Mouse (Mus musculus) stomach, embryonic 15.5 days (tissue): ENCODE measurements around the gene Spns2. TPM values are rescaled to one million over a fixed set of nuclear protein-coding genes. Genes with fewer than 3 reads are reported as not detected.
A peak's percentile ranks its signal among the peaks of the same experiment; 100 is the strongest.

Experiments
- ATAC-seq: fragments of 200-750 bp; cut with Nextera tagmentation; 2 replicates; pipeline ENCODE4 v1.8.0; 2017; ENCODE audit warnings: low read depth, moderate number of reproducible peaks, moderate TSS enrichment; ENCODE audit not compliant: insufficient read depth, low FRiP score
- H3K27ac ChIP-seq: fragments of 300-500 bp; sonication (generic); 2 replicates; pipeline ENCODE4 v1.5.1; 2015; ENCODE audit warnings: mild to moderate bottlenecking, inconsistent platforms
- H3K27me3 ChIP-seq: fragments of 300-500 bp; sonication (generic); replicated peaks from 2 replicates; pipeline ENCODE4 v1.6.1; 2015; ENCODE audit warnings: inconsistent platforms
- H3K36me3 ChIP-seq: fragments of 300-500 bp; sonication (generic); 2 replicates; pipeline ENCODE4 v1.6.1; 2015; ENCODE audit warnings: inconsistent platforms
- H3K4me1 ChIP-seq: fragments of 300-500 bp; sonication (generic); 2 replicates; pipeline ENCODE4 v1.6.1; 2015; ENCODE audit warnings: inconsistent platforms
- H3K4me2 ChIP-seq: fragments of 300-500 bp; sonication (generic); 2 replicates; pipeline ENCODE4 v1.6.1; 2015; ENCODE audit warnings: mild to moderate bottlenecking, inconsistent platforms
- H3K4me3 ChIP-seq: fragments of 300-500 bp; sonication (generic); replicated peaks from 2 replicates; pipeline ENCODE4 v1.5.1; 2015; ENCODE audit warnings: inconsistent platforms
- H3K9ac ChIP-seq: fragments of 300-500 bp; sonication (generic); 2 replicates; pipeline ENCODE4 v1.6.1; 2015; ENCODE audit warnings: inconsistent platforms
- H3K9me3 ChIP-seq: fragments of 300-500 bp; sonication (generic); 2 replicates; pipeline ENCODE4 v1.6.1; 2016; ENCODE audit warnings: inconsistent platforms
- whole genome bisulfite sequencing: fragments of 180-500 bp; shearing (Covaris S2); methylation state at CpG from one replicate; pipeline ENCODE4 v1.1.7; 2015; 5-methylcytosine and 5-hydroxymethylcytosine counted together
- polyA plus RNA-seq: library from polyadenylated mRNA; unstranded; fragments of >200 nt; fragmentation: Nextera tagmentation; extraction: Ambion mirVana; gene quantifications from 2 replicates; pipeline ENCODE4 v1.2.1, GENCODE M21; 2015

The Spns2 gene
- polyA plus RNA-seq, 1 experiment from 2014 or later: 6.0 TPM

GRCm38 (mm10) chr11:72481952-72482351 is 7.8 kb downstream of the Spns2 start:
- no peak overlapping the region for H3K4me2 ChIP-seq
- H3K9ac ChIP-seq: no peak overlapping the region
- no peak overlapping the region for H3K27ac ChIP-seq
- ATAC-seq: no peak
- no peak overlapping the region for H3K4me3 ChIP-seq
- WGBS: 78% methylated on average over 4 of the region's 4 CpGs
- no peaks in the 10 kb centered on the region for H3K36me3 ChIP-seq
- H3K27me3 ChIP-seq: no peaks in the 10 kb centered on the region
- peaks cover 12% of the 10 kb centered on the region for H3K4me1 ChIP-seq
- no peaks in the 10 kb centered on the region for H3K9me3 ChIP-seq

- 66% methylated on average over 5 of the region's 5 CpGs for WGBS
- no peak overlapping the region for H3K4me2 ChIP-seq
- no peak overlapping the region for H3K27ac ChIP-seq
- no peaks in the 10 kb centered on the region for H3K27me3 ChIP-seq
- no peak overlapping the region for H3K9ac ChIP-seq
- H3K4me3 ChIP-seq: no peak overlapping the region
- H3K36me3 ChIP-seq: no peaks in the 10 kb centered on the region
- ATAC-seq: no peak
- H3K4me1 ChIP-seq: peaks cover 15% of the 10 kb centered on the region
- no peaks in the 10 kb centered on the region for H3K9me3 ChIP-seq
These were observed 8.4 kb downstream of the Spns2 start for GRCm38 (mm10) chr11:72481313-72481712.

GRCm38 (mm10) chr11:72479499-72479898 is 10.2 kb downstream of the Spns2 start:
- peaks cover 25% of the 10 kb centered on the region for H3K4me1 ChIP-seq
- no peak for ATAC-seq
- H3K4me2 ChIP-seq: no peak overlapping the region
- H3K36me3 ChIP-seq: no peaks in the 10 kb centered on the region
- no peaks in the 10 kb centered on the region for H3K27me3 ChIP-seq
- no peak overlapping the region for H3K4me3 ChIP-seq
- H3K9ac ChIP-seq: no peak overlapping the region
- H3K27ac ChIP-seq: no peak overlapping the region
- no peaks in the 10 kb centered on the region for H3K9me3 ChIP-seq
- 82% methylated on average over 2 of the region's 2 CpGs for WGBS

- Histone ChIP-seq H3K4me3 (no peak overlapping the region), H3K4me1 (peaks cover 35% of the 10 kb centered on the region), H3K27ac (peak overlapping the region; percentile 31; the same call in 1 of the 2 replicates), H3K27me3 (no peaks in the 10 kb centered on the region), H3K9me3 (no peaks in the 10 kb centered on the region), H3K36me3 (no peaks in the 10 kb centered on the region), H3K4me2 (no peak overlapping the region), H3K9ac (no peak overlapping the region)
- ATAC-seq: no peak
- WGBS: 80% methylated on average over 6 of the region's 6 CpGs
These were observed 11.5 kb downstream of the Spns2 start for GRCm38 (mm10) chr11:72478228-72478627.

GRCm38 (mm10) chr11:72477653-72478052 is 12.1 kb downstream of the Spns2 start:
- peaks cover 35% of the 10 kb centered on the region for H3K4me1 ChIP-seq
- ATAC-seq: no peak
- H3K27ac ChIP-seq: peak overlapping the region; percentile 31; the same call in 1 of the 2 replicates
- H3K36me3 ChIP-seq: no peaks in the 10 kb centered on the region
- H3K4me2 ChIP-seq: no peak overlapping the region
- no peak overlapping the region for H3K4me3 ChIP-seq
- H3K9ac ChIP-seq: no peak overlapping the region
- no peaks in the 10 kb centered on the region for H3K27me3 ChIP-seq
- WGBS: 70% methylated on average over 1 of the region's 1 CpGs
- H3K9me3 ChIP-seq: no peaks in the 10 kb centered on the region

- peak overlapping the region; percentile 31; the same call in 1 of the 2 replicates for H3K27ac ChIP-seq
- no peaks in the 10 kb centered on the region for H3K27me3 ChIP-seq
- H3K4me1 ChIP-seq: peaks cover 35% of the 10 kb centered on the region
- no peak for ATAC-seq
- H3K9ac ChIP-seq: no peak overlapping the region
- no peaks in the 10 kb centered on the region for H3K36me3 ChIP-seq
- H3K9me3 ChIP-seq: no peaks in the 10 kb centered on the region
- H3K4me3 ChIP-seq: no peak overlapping the region
- no peak overlapping the region for H3K4me2 ChIP-seq
- 33% methylated on average over 5 of the region's 5 CpGs for WGBS
These were observed 12.5 kb downstream of the Spns2 start for GRCm38 (mm10) chr11:72477182-72477581.

- Histone ChIP-seq H3K9ac (no peak overlapping the region), H3K4me2 (no peak overlapping the region), H3K4me3 (no peak overlapping the region), H3K4me1 (peaks cover 35% of the 10 kb centered on the region), H3K27ac (0 out of 2 replicates have a peak overlapping the region, but pooled peaks have one; percentile 21), H3K36me3 (no peaks in the 10 kb centered on the region), H3K9me3 (no peaks in the 10 kb centered on the region), H3K27me3 (no peaks in the 10 kb centered on the region)
- no peak for ATAC-seq
- 71% methylated on average over 7 of the region's 7 CpGs for WGBS
These were observed 13.6 kb downstream of the Spns2 start for GRCm38 (mm10) chr11:72476074-72476625.

GRCm38 (mm10) chr11:72475408-72475807 is 14.3 kb downstream of the Spns2 start:
- H3K4me1 ChIP-seq: peaks cover 36% of the 10 kb centered on the region
- H3K36me3 ChIP-seq: no peaks in the 10 kb centered on the region
- WGBS: 69% methylated on average over 7 of the region's 7 CpGs
- H3K27me3 ChIP-seq: no peaks in the 10 kb centered on the region
- H3K9ac ChIP-seq: no peak overlapping the region
- H3K4me3 ChIP-seq: no peak overlapping the region
- H3K27ac ChIP-seq: peak overlapping the region; percentile 51; the same call in 1 of the 2 replicates
- H3K9me3 ChIP-seq: no peaks in the 10 kb centered on the region
- H3K4me2 ChIP-seq: no peak overlapping the region
- no peak for ATAC-seq

- 0 out of 2 replicates have a peak, but pooled peaks have one; percentile 10 for ATAC-seq
- Histone ChIP-seq H3K27me3 (no peaks in the 10 kb centered on the region), H3K9ac (no peak overlapping the region), H3K4me1 (peaks cover 41% of the 10 kb centered on the region), H3K9me3 (no peaks in the 10 kb centered on the region), H3K4me3 (no peak overlapping the region), H3K27ac (no peak overlapping the region), H3K4me2 (no peak overlapping the region), H3K36me3 (no peaks in the 10 kb centered on the region)
- WGBS: 86% methylated on average over 3 of the region's 3 CpGs
These were observed 14.8 kb downstream of the Spns2 start for GRCm38 (mm10) chr11:72474926-72475325.

GRCm38 (mm10) chr11:72473540-72473939 is 16.2 kb downstream of the Spns2 start:
- no peaks in the 10 kb centered on the region for H3K27me3 ChIP-seq
- H3K4me1 ChIP-seq: peaks cover 55% of the 10 kb centered on the region
- peak overlapping the region; percentile 23; the same call in 1 of the 2 replicates for H3K27ac ChIP-seq
- no peaks in the 10 kb centered on the region for H3K9me3 ChIP-seq
- ATAC-seq: 0 out of 2 replicates have a peak, but pooled peaks have one; percentile 6
- no peak overlapping the region for H3K4me2 ChIP-seq
- H3K4me3 ChIP-seq: no peak overlapping the region
- WGBS: 63% methylated on average over 4 of the region's 4 CpGs
- no peaks in the 10 kb centered on the region for H3K36me3 ChIP-seq
- no peak overlapping the region for H3K9ac ChIP-seq

GRCm38 (mm10) chr11:72471381-72471780 is 18.3 kb downstream of the Spns2 start:
- no peak for ATAC-seq
- Histone ChIP-seq H3K9ac (no peak overlapping the region), H3K9me3 (no peaks in the 10 kb centered on the region), H3K27ac (peak overlapping the region; percentile 36; the same call in 1 of the 2 replicates), H3K4me2 (no peak overlapping the region), H3K27me3 (no peaks in the 10 kb centered on the region), H3K4me3 (no peak overlapping the region), H3K36me3 (no peaks in the 10 kb centered on the region), H3K4me1 (peaks cover 51% of the 10 kb centered on the region)
- WGBS: 82% methylated on average over 6 of the region's 6 CpGs

- Histone ChIP-seq H3K4me2 (no peak overlapping the region), H3K27me3 (no peaks in the 10 kb centered on the region), H3K27ac (peak overlapping the region; percentile 89; the same call in 1 of the 2 replicates), H3K4me3 (no peak overlapping the region), H3K9ac (no peak overlapping the region), H3K4me1 (peaks cover 57% of the 10 kb centered on the region), H3K36me3 (no peaks in the 10 kb centered on the region), H3K9me3 (no peaks in the 10 kb centered on the region)
- no peak for ATAC-seq
- WGBS: 58% methylated on average over 4 of the region's 4 CpGs
These were observed 19.7 kb downstream of the Spns2 start for GRCm38 (mm10) chr11:72470004-72470403.
